Mouse (Mus musculus) C2C12 (cell line): ENCODE data around the gene Scoc.

ENCODE experiments used
- CEBPB ChIP-seq: IDR thresholded peaks from one replicate; pipeline ENCODE4 v1.6.1; 2011; ENCODE audit warnings: low read depth, mild to moderate bottlenecking, control low read depth, moderate library complexity
- CTCF ChIP-seq: IDR thresholded peaks from one replicate; pipeline ENCODE4 v1.5.1; 2011; ENCODE audit not compliant: control insufficient read depth, insufficient read depth, insufficient read length
- FOSL1 ChIP-seq: IDR thresholded peaks from one replicate; pipeline ENCODE4 v1.8.0; 2011; ENCODE audit warnings: mild to moderate bottlenecking, low read length; ENCODE audit not compliant: poor library complexity, insufficient read depth, severe bottlenecking
- MAX ChIP-seq: IDR thresholded peaks from one replicate; pipeline ENCODE4 v1.6.1; 2011; ENCODE audit warnings: mild to moderate bottlenecking, control low read depth
- MYOD1 ChIP-seq: IDR thresholded peaks from one replicate; pipeline ENCODE4 v1.6.1; 2011; ENCODE audit warnings: low read depth; ENCODE audit not compliant: control insufficient read depth, insufficient read length
- MYOG ChIP-seq: IDR thresholded peaks from one replicate; pipeline ENCODE4 v1.6.1; 2011; ENCODE audit not compliant: control insufficient read depth, insufficient read length; ENCODE audit errors: extremely low read depth
- USF1 ChIP-seq: IDR thresholded peaks from one replicate; pipeline ENCODE4 v1.6.1; 2011; ENCODE audit warnings: low read depth, mild to moderate bottlenecking, control low read depth, moderate library complexity

DNA sequence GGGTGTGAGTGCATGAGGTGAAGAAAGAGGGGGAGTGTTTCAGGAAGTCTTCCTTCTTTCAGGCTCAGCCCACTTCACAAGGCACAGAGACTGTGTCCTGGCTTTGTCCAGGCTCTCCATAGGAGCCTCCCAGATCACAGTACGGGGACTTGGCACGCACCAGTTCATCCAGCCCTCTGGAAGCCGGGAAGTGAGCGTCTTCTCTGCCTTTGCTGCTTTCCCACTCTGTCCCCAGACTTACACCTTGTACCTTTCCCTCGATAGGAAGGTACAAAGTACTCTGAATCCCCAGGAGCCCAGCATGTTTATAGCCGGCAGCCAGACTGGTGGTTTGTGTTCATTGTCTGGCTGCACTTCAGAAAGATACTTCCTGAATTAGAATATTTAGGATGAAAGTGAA, 1.1 kb downstream of the Scoc start:
- no peak for TF ChIP-seq CTCF
- TF ChIP-seq USF1, result no peak
- TF ChIP-seq MAX, result no peak
- TF ChIP-seq MYOD1, result no peak
- TF ChIP-seq MYOG, result no peak
- no peak for TF ChIP-seq CEBPB
- TF ChIP-seq FOSL1, result no peak
